Mouse (Mus musculus): Measurements from ENCODE around the gene Slco1a6. TPM values are rescaled to one million over a fixed set of nuclear protein-coding genes. Genes with fewer than 3 reads are reported as not detected.
"Not testable (repeated sequence)": the region's sequence is repeated elsewhere in the genome, so short reads cannot be mapped to it uniquely, and the experiment has no call there.

Gene Slco1a6
- total and polyA plus RNA-seq, 2 experiments from 2014 or later = not detected

- H3K27me3 ChIP-seq (ENCODE audit: insufficient read depth, low read length) = no peaks in the 10 kb centered on the region
- no peak overlapping the region for H3K4me2 ChIP-seq (ENCODE audit: low read depth)
- ATAC-seq = peak; percentile 94
- no peaks in the 10 kb centered on the region for H3K4me1 ChIP-seq (ENCODE audit: insufficient read depth)
- no peak for TF ChIP-seq CTCF (IDR thresholded peaks at IDR 0.05; ENCODE audit: low read depth)
- H3K9ac ChIP-seq = no peak overlapping the region
- WGBS = 21% methylated on average over 3 of the region's 3 CpGs
- no peak overlapping the region for H3K27ac ChIP-seq (ENCODE audit: low read depth, low read length)
- DNase-seq = peak; percentile 62
- no peak overlapping the region for H3K4me3 ChIP-seq (ENCODE audit: low read depth, low read length)
- no peaks in the 10 kb centered on the region for H3K36me3 ChIP-seq (ENCODE audit: insufficient read depth)
- H3K9me3 ChIP-seq (ENCODE audit: low read length) = no peaks in the 10 kb centered on the region
Observed at GRCm38 (mm10) chr6:142111667-142112305, 96.5 kb downstream of the Slco1a6 start.

- Histone ChIP-seq H3K4me2 (ENCODE audit: low read depth) (no peak overlapping the region), H3K9ac (no peak overlapping the region), H3K9me3 (ENCODE audit: low read length) (no peaks in the 10 kb centered on the region), H3K36me3 (ENCODE audit: insufficient read depth) (no peaks in the 10 kb centered on the region), H3K4me3 (ENCODE audit: low read depth, low read length) (no peak overlapping the region), H3K27me3 (ENCODE audit: insufficient read depth, low read length) (no peaks in the 10 kb centered on the region), H3K27ac (ENCODE audit: low read depth, low read length) (no peak overlapping the region), H3K4me1 (ENCODE audit: insufficient read depth) (no peaks in the 10 kb centered on the region)
- ATAC-seq (no peak), DNase-seq (no peak)
- 92% methylated on average over 3 of the region's 3 CpGs for WGBS
- TF ChIP-seq CTCF (IDR thresholded peaks at IDR 0.05; ENCODE audit: low read depth) = no peak
Observed at GRCm38 (mm10) chr6:142091126-142091525, 117.2 kb downstream of the Slco1a6 start.

GRCm38 (mm10) chr6:142058281-142058680, 150.0 kb downstream of the Slco1a6 start:
- H3K9me3 ChIP-seq (ENCODE audit: low read length); H3K36me3 ChIP-seq (ENCODE audit: insufficient read depth); H3K4me3 ChIP-seq (ENCODE audit: low read depth, low read length); ATAC-seq; H3K9ac ChIP-seq; H3K4me1 ChIP-seq (ENCODE audit: insufficient read depth); H3K27ac ChIP-seq (ENCODE audit: low read depth, low read length); H3K27me3 ChIP-seq (ENCODE audit: insufficient read depth, low read length); H3K4me2 ChIP-seq (ENCODE audit: low read depth); DNase-seq: not testable (repeated sequence)
- 92% methylated on average over 3 of the region's 3 CpGs for WGBS

- Histone ChIP-seq H3K27me3 (ENCODE audit: insufficient read depth, low read length) (no peaks in the 10 kb centered on the region), H3K4me3 (ENCODE audit: low read depth, low read length) (no peak overlapping the region), H3K4me2 (ENCODE audit: low read depth) (no peak overlapping the region), H3K9ac (no peak overlapping the region), H3K36me3 (ENCODE audit: insufficient read depth) (no peaks in the 10 kb centered on the region), H3K9me3 (ENCODE audit: low read length) (no peaks in the 10 kb centered on the region), H3K4me1 (ENCODE audit: insufficient read depth) (no peaks in the 10 kb centered on the region), H3K27ac (ENCODE audit: low read depth, low read length) (no peak overlapping the region)
- DNase-seq = no peak
- TF ChIP-seq CTCF (IDR thresholded peaks at IDR 0.05; ENCODE audit: low read depth) = no peak
- 53% methylated on average over 1 of the region's 1 CpGs for WGBS
- no peak for ATAC-seq
Observed at GRCm38 (mm10) chr6:142047689-142048088, 160.6 kb downstream of the Slco1a6 start.

- Histone ChIP-seq H3K36me3 (ENCODE audit: insufficient read depth) (no peaks in the 10 kb centered on the region), H3K9me3 (ENCODE audit: low read length) (no peaks in the 10 kb centered on the region), H3K4me3 (ENCODE audit: low read depth, low read length) (no peak overlapping the region), H3K4me2 (ENCODE audit: low read depth) (no peak overlapping the region), H3K9ac (no peak overlapping the region), H3K27me3 (ENCODE audit: insufficient read depth, low read length) (no peaks in the 10 kb centered on the region), H3K4me1 (ENCODE audit: insufficient read depth) (no peaks in the 10 kb centered on the region), H3K27ac (ENCODE audit: low read depth, low read length) (no peak overlapping the region)
- no peak for TF ChIP-seq CTCF (IDR thresholded peaks at IDR 0.05; ENCODE audit: low read depth)
- ATAC-seq (no peak), DNase-seq (no peak)
- 77% methylated on average over 2 of the region's 2 CpGs for WGBS
Observed at GRCm38 (mm10) chr6:142045746-142046145, 162.6 kb downstream of the Slco1a6 start.

- H3K9me3 ChIP-seq (ENCODE audit: low read length) = no peaks in the 10 kb centered on the region
- 97% methylated on average over 3 of the region's 3 CpGs for WGBS
- no peak overlapping the region for H3K4me3 ChIP-seq (ENCODE audit: low read depth, low read length)
- no peak for ATAC-seq
- no peaks in the 10 kb centered on the region for H3K36me3 ChIP-seq (ENCODE audit: insufficient read depth)
- H3K4me1 ChIP-seq (ENCODE audit: insufficient read depth) = no peaks in the 10 kb centered on the region
- H3K27me3 ChIP-seq (ENCODE audit: insufficient read depth, low read length) = no peaks in the 10 kb centered on the region
- H3K27ac ChIP-seq (ENCODE audit: low read depth, low read length) = no peak overlapping the region
- no peak overlapping the region for H3K9ac ChIP-seq
- DNase-seq = no peak
- no peak for TF ChIP-seq CTCF (IDR thresholded peaks at IDR 0.05; ENCODE audit: low read depth)
- no peak overlapping the region for H3K4me2 ChIP-seq (ENCODE audit: low read depth)
Observed at GRCm38 (mm10) chr6:142041896-142042295, 166.4 kb downstream of the Slco1a6 start.

- Histone ChIP-seq H3K27ac (ENCODE audit: low read depth, low read length) (no peak overlapping the region), H3K9ac (no peak overlapping the region), H3K36me3 (ENCODE audit: insufficient read depth) (no peaks in the 10 kb centered on the region), H3K27me3 (ENCODE audit: insufficient read depth, low read length) (no peaks in the 10 kb centered on the region), H3K9me3 (ENCODE audit: low read length) (no peaks in the 10 kb centered on the region), H3K4me2 (ENCODE audit: low read depth) (no peak overlapping the region), H3K4me1 (ENCODE audit: insufficient read depth) (no peaks in the 10 kb centered on the region), H3K4me3 (ENCODE audit: low read depth, low read length) (no peak overlapping the region)
- peak; percentile 63 for DNase-seq
- ATAC-seq = peak; percentile 78
- 58% methylated on average over 16 of the region's 16 CpGs for WGBS
- TF ChIP-seq CTCF (IDR thresholded peaks at IDR 0.05; ENCODE audit: low read depth) = peak; percentile 77
Observed at GRCm38 (mm10) chr6:142040306-142041175, 167.8 kb downstream of the Slco1a6 start.
